Mouse (Mus musculus) heart, postnatal 0 days (tissue): ENCODE measurements around the gene Cbx6.

Experiments
- CTCF ChIP-seq: IDR thresholded peaks from 2 replicates; pipeline ENCODE4 v1.5.1; 2016; ENCODE audit warnings: antibody characterized with exemption, control low read depth, low read depth
- EP300 ChIP-seq: IDR thresholded peaks from 2 replicates; pipeline ENCODE4 v1.6.1; 2016; ENCODE audit warnings: antibody characterized with exemption, low read depth

GRCm38 (mm10) chr15:79798591-79798990, 35.9 kb downstream of the Cbx6 start:
- TF ChIP-seq CTCF (no peak), EP300 (no peak)
